ENCODE assay signal across 10 mouse cellular contexts in genomic region chr15:27508982-27509381, GRCm38 (mm10). TPM values are rescaled to one million over a fixed set of nuclear protein-coding genes. Genes with fewer than 3 reads are reported as not detected.
DNase-seq lines count a peak whose midpoint lies in the region; ATAC-seq and TF ChIP-seq lines count a peak whose summit lies in the region.
"Had no signal": no experiment of that assay in that cellular context is flagged by ENCODE, and none has a peak within 500 bp of the region (broad histone marks: within the 10 kb centered on the region; RNA-seq: fewer than 3 reads in every experiment).

No protein-coding gene starts in this region.

- no peak overlapping the region for H3K4me2 ChIP-seq in heart, postnatal 0 days (ENCODE audit: low read depth, low read length)

- peak; percentile 48 for ATAC-seq in heart, postnatal 0 days (ENCODE audit: insufficient read depth, low read depth)
- ATAC-seq in megakaryocyte-erythroid progenitor cell, adult 5-6 weeks (replicated peaks; ENCODE audit: low FRiP score, low TSS enrichment, poor library complexity, severe bottlenecking): no peak

- no peaks in the 10 kb centered on the region for H3K36me3 ChIP-seq in heart, postnatal 0 days (replicated peaks; ENCODE audit: control insufficient read depth, insufficient read depth, low read length)
- no peaks in the 10 kb centered on the region for H3K36me3 ChIP-seq in kidney, adult 2 months (ENCODE audit: control insufficient read depth, insufficient read depth, low read length)

- no peak overlapping the region for H3K9ac ChIP-seq in heart, postnatal 0 days (replicated peaks; ENCODE audit: low read depth, low read length)

- no peak for TF ChIP-seq CTCF in heart, postnatal 0 days (IDR thresholded peaks at IDR 0.05; ENCODE audit: low read depth)
- no peak for TF ChIP-seq CTCF in kidney, adult 2 months (conservative IDR thresholded peaks at IDR 0.05; ENCODE audit: insufficient read depth, insufficient read length, low read depth, low read length)

- WGBS in heart, postnatal 0 days: 45% methylated on average over 17 of the region's 17 CpGs
- 92% methylated on average over 17 of the region's 17 CpGs for WGBS in kidney, adult 2 months

- H3K9me3 ChIP-seq in heart, postnatal 0 days (replicated peaks; ENCODE audit: control insufficient read depth, low read length): no peaks in the 10 kb centered on the region

- H3K4me3 ChIP-seq in heart, postnatal 0 days (ENCODE audit: low read depth, low read length): no peak overlapping the region
- no peak overlapping the region for H3K4me3 ChIP-seq in kidney, adult 2 months (ENCODE audit: insufficient read depth, low read depth, low read length)

- no peak for TF ChIP-seq POLR2A in kidney, adult 2 months (IDR thresholded peaks at IDR 0.05; ENCODE audit: low read depth, low read length)

- DNase-seq in gastrocnemius, adult 8-10 months (ENCODE audit: low spot score in 2 of 2): peak; percentile 58 to 69
- DNase-seq in gastrocnemius, postnatal 10 days: no peak
- peak; percentile 74 for DNase-seq in right cerebral cortex, adult 18-20 months
- DNase-seq in right cerebral cortex, postnatal 4 days: no peak
- DNase-seq in heart, postnatal 0 days (ENCODE audit: low spot score): peak; percentile 58
- no peak for DNase-seq in kidney, adult 2 months
- no peak for DNase-seq in thymus, postnatal 36 days
- DNase-seq: kidney, adult 18-20 months; lung, adult 2 months had no signal

- no peak for TF ChIP-seq EP300 in heart, postnatal 0 days (IDR thresholded peaks at IDR 0.05; ENCODE audit: low read depth)

- peaks cover 50% of the 10 kb centered on the region for H3K4me1 ChIP-seq in heart, postnatal 0 days (ENCODE audit: control insufficient read depth, insufficient read depth)
- 0 out of 2 replicates have a peak, but pooled peaks cover 5% of the 10 kb centered on the region for H3K4me1 ChIP-seq in kidney, adult 2 months (ENCODE audit: control insufficient read depth, insufficient read depth, low read length)

- no peaks in the 10 kb centered on the region for H3K27me3 ChIP-seq in heart, postnatal 0 days (ENCODE audit: control insufficient read depth, insufficient read depth, low read length)
- H3K27me3 ChIP-seq in kidney, adult 2 months (replicated peaks; ENCODE audit: control insufficient read depth, insufficient read depth, low read length): no peaks in the 10 kb centered on the region

- 0 out of 2 replicates have a peak overlapping the region, but pooled peaks have one; percentile 11 for H3K27ac ChIP-seq in heart, postnatal 0 days (ENCODE audit: low read depth)
- H3K27ac ChIP-seq in kidney, adult 2 months (ENCODE audit: insufficient read depth, low read depth, low read length): no peak overlapping the region

RNA-seq across cellular contexts. Expression of gene Ank, which starts 42.5 kb away (rescaled TPM):
- 100 to 1,000 TPM; 126 to 164 (median 145) TPM for total RNA-seq in gastrocnemius, adult 8-10 months (2022)
- 10 to 100 TPM; 35.1 to 35.5 TPM for total RNA-seq in gastrocnemius, postnatal 10 days (2021)
- total RNA-seq in heart, postnatal 0 days (2014; rRNA removed; ENCODE audit: low replicate concordance): 30.6 and 33.7 TPM in 2 replicates
- 18.8 and 21.2 TPM in 2 replicates for polyA plus RNA-seq in heart, postnatal 0 days (2015; fragmentation: Nextera tagmentation; extraction: Ambion mirVana)
- polyA plus RNA-seq in kidney, adult 2 months (2012; rRNA removed): 17.4 and 18.6 TPM in 2 replicates
- 43.4 and 61.0 TPM in 2 replicates for total RNA-seq in megakaryocyte-erythroid progenitor cell, adult 5-6 weeks (2014; fragmentation: Nextera tagmentation)
- 23.5 and 29.0 TPM in 2 replicates for total RNA-seq in megakaryocyte-erythroid progenitor cell, adult 5-6 weeks (2017)

Comparison
In these comparisons a context has a peak if more than half of its experiments do, and no peak if none do; other contexts are left out.
1. DNase-seq: peak in gastrocnemius, adult 8-10 months (2 of 2), right cerebral cortex, adult 18-20 months (single experiment) and heart, postnatal 0 days (single experiment); none in gastrocnemius, postnatal 10 days (single experiment), right cerebral cortex, postnatal 4 days (single experiment), kidney, adult 2 months (single experiment) and thymus, postnatal 36 days (0 of 2).